Comparison of ENCODE assay signal across 18 mouse cellular contexts in the genomic region with DNA sequence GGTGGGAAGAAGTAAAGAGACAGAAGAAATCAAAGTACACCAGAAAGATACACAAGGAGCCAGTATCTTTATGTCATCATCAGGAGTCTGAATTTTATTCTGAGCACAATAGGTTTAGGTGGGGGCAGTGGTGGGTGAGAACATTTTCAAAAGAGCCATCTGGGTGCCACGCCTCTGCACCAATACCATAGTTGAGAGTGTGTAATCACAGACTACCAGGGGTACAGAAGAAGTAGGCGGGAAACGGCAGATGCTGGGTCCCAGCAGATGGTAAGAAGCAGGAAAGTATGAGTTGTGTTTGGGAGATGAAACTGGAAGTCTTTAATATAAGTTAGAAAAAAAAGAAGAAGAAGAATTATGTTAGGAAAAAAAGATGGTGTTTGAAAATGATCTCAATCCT.
DNase-seq lines count a peak whose midpoint lies in the region; ATAC-seq and TF ChIP-seq lines count a peak whose summit lies in the region.
"Had no signal": no experiment of that assay in that cellular context is flagged by ENCODE, and none has a peak within 500 bp of the region (broad histone marks: within the 10 kb centered on the region; RNA-seq: fewer than 3 reads in every experiment).

No protein-coding gene starts in this region.

- intact Hi-C loops in left cerebral cortex, adult 2 months (cut with DNase I): loop anchor here (2.0 to 5.0 kb wide), 3 partner anchors 30 to 116 kb away; no protein-coding TSS in a partner anchor

- peak; percentile 95 for ATAC-seq in frontal cortex, adult (ENCODE audit: low TSS enrichment)

- TF ChIP-seq CTCF in left cerebral cortex, adult 2 months (IDR thresholded peaks at IDR 0.05): no peak

- H3K27ac ChIP-seq in left cerebral cortex, adult 2 months: peak overlapping the region; percentile 72
- H3K27ac ChIP-seq: forebrain, embryonic 12.5 days; stomach, embryonic 15.5 days had no signal

- peak; percentile 84 to 96 for DNase-seq in layer of hippocampus, adult 18-20 months (ENCODE audit: low spot score in 2 of 2)
- DNase-seq in left cerebral cortex, adult 2 months (ENCODE audit: extremely low spot score in 1 of 2, low spot score in 2 of 2): peak; percentile 60 to 73
- DNase-seq in right cerebral cortex, postnatal 25 days: peak; percentile 81
- DNase-seq in adrenal gland, adult 2 months: no peak
- no peak for DNase-seq in B cell, adult 2 months
- no peak for DNase-seq in ovary, postnatal 10 days (ENCODE audit: low spot score)
- DNase-seq: adrenal gland, adult 8-10 months; cerebellum, adult 8-10 months; embryo, embryonic 11 days; gastrocnemius, postnatal 25 days; heart, postnatal 14 days; kidney, adult 9 months; midbrain, embryonic 14.5 days; spleen, adult 18-20 months; thymus, postnatal 14 days had no signal

- H3K4me3 ChIP-seq in left cerebral cortex, adult 2 months: no peak overlapping the region
- H3K4me3 ChIP-seq: forebrain, embryonic 12.5 days; stomach, embryonic 15.5 days had no signal

Comparison
In these comparisons a context has a peak if more than half of its experiments do, and no peak if none do; other contexts are left out.
1. DNase-seq: peak in layer of hippocampus, adult 18-20 months (2 of 2), left cerebral cortex, adult 2 months (2 of 2) and right cerebral cortex, postnatal 25 days (single experiment); none in adrenal gland, adult 2 months (single experiment), B cell, adult 2 months (0 of 2) and ovary, postnatal 10 days (single experiment).